Mouse (Mus musculus) mesoderm, embryonic 11.5 days (tissue): ENCODE measurements around the gene Adamts1.

Source experiments
- DNase-seq: peaks from one replicate; pipeline ENCODE4 v3.0.0-alpha.2; 2012; ENCODE audit warnings: low read depth, low spot score

The Adamts1 gene

DNA sequence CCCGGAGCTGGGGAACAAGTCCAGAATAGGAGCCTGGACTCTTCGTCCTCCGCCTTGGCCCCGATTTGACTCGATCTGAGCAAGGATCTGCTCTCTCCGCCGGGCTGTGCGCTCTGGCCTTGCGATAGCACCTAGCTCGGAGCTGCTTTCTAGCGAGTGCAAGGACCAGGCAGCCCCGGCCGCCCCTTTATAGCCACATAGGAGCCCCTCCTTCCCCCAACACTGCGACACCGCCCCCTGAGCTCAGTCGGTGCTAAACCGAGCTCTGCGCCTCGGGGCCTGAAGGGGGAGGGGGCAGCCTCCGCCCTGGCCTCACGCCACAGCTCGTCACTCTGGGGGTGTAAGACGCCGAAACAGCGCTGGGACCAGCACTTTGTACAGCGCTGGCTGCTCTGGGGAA is at the start of gene Adamts1:
TSS of gene Adamts1 (minus strand) at position 160 of the 400 bp plus-strand sequence.
- DNase-seq = peak; percentile 93

GRCm38 (mm10) chr16:85827066-85827465 is 24.2 kb upstream of the Adamts1 start:
- DNase-seq = no peak

GRCm38 (mm10) chr16:85822330-85822916 is 19.5 kb upstream of the Adamts1 start:
- no peak for DNase-seq

GRCm38 (mm10) chr16:85819808-85820458 is 17.0 kb upstream of the Adamts1 start:
- DNase-seq = peak; percentile 15

- no peak for DNase-seq
Measured at GRCm38 (mm10) chr16:85814116-85814515, 11.2 kb upstream of the Adamts1 start.

GRCm38 (mm10) chr16:85807626-85808025 is 4.7 kb upstream of the Adamts1 start:
- DNase-seq = peak; percentile 61

DNA sequence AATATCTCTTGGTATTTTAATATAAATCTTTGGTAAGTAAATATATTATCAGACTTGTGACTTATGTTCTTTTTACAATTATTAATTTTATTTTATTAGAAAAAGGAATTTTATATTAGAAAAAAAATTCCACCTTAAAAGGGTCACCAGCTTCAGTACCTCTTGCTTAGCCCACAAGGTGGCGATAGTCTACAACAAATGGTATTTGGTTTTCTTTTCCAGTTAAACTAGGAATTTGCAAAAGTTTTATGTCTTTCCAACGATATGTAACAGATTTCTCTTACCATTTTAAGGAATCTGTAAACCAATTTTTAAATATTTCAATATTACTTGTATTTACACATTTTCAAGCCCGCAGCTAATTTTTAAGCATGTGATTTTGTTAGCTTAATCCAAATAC is 4.2 kb upstream of the Adamts1 start:
- DNase-seq = peak; percentile 77

DNA sequence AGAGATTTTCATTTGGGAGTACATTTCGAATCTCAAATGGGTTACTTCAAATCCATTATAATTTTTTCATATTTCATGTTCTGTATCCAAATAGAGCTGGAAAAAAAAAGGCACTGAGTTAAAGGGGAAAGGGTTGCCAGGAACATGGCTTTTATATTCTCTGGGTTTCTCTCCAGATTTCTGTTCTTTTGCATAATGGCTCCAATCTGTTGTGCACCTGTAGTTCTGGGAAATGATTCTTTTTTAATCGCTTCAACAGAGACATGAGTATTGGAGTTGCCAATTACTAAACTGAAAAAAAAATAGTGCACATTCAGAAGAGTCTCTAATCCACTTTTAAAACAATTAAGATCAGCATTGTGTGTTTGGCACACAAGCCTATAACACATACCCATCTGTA is 2.7 kb upstream of the Adamts1 start:
- DNase-seq = no peak

DNA sequence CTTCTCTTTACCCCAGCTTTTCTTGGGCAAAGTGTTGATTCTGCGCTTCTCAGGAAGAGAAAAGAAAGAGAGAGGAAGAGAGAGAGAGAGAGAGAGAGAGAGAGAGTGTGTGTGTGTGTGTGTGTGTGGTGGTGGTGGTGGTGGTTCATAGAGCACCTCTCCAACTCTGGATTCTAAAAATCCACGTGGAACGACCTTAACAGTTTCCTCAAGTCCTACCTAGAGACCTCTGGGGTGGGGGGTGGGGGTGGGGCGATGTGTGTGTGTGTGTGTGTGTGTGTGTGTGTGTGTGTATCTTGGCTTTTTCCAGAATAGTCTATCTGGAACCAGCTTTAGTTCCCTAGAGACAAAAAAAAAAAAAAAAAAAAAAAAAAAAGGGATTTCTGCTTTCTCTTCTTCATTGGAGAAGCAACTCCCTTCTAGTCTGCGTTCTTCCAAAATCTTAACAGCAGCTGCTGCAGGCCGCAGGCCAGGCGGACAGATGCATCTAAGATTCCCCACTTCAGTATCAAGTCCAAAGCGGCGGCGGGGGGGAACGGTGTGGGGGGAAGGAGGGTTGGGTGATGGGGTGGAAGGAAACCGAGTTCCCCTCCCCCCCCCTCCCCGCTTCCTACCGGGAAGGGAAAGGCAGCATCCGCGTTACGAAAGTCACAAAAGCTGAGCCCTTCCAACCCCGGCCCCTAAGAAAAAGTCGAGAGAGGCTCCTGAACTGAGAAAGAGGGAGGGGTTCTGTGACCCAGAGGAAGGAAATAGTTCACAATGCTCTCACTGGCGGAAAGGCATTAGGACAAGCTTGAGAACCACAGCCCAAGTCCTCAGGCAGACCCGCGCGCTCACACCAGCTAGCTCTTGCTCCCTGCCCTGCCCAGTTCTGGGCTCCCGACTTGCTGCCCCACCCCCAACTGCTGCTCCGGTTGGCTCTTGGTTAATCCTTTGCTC is 969 bp upstream of the Adamts1 start:
- peak; percentile 69 for DNase-seq

GRCm38 (mm10) chr16:85801971-85802811 is 722 bp downstream of the Adamts1 start:
- DNase-seq = peak; percentile 54

- DNase-seq = peak; percentile 89
Measured at GRCm38 (mm10) chr16:85801252-85801651, 1.7 kb downstream of the Adamts1 start.

DNA sequence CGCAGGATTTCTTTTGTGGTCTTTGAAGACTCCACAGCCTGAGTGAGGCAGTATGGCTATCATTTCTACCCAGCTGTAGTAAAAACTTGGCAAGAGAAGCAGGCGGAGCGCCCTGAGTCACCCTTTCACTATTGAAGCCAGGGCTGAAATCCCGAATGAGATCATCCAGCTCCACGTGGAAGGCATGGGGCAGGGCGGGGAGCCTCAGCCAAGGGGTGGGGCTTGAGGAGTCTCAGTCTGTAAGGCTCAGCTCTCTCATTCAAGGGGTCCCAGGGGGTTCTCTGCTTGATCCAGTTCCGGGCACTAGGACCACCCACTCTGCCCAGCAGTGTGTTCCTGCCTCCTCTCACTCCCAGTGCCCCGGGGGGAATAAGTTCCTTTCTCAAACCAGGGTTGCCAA is 2.2 kb downstream of the Adamts1 start:
- DNase-seq = peak; percentile 91

- no peak for DNase-seq
Measured at GRCm38 (mm10) chr16:85799971-85800370, 2.9 kb downstream of the Adamts1 start.

DNA sequence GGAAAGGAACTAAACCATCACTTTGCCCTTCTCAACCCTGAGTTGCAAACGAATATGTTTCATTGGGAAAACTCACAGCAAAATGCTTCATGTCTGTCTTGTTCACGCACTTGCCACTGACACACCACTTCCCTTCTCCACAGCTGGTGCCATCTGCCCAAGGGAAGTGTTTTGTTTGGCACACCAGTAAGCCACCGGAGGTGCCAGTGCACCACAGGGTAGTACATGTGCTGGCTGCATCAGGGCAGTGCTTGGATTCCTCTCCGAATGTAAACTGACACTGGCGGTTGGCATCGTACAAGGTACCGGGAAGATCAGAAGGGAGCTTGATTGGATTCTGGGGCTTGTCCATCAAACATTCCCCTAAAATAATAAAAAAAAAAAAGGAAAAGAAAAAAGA is 4.6 kb downstream of the Adamts1 start:
- no peak for DNase-seq

DNA sequence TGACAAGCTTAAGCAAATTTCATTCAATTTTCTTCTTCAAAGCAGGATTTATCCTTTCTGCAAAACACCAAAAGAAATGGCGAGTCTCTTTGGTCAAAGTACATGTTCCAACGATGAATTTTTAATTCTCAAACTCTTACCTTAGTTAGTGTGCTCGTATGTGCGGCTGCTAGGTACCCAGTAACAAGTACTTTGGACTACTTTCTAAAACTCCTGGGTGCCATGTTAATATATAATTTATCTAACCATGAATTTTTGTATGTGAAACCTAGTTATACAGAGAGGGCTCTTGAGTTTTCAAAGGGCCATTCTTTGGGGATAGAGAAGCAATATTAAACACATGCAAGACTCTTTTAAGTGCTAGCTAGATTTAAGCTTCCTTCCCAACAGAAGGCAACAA is 5.8 kb downstream of the Adamts1 start:
- DNase-seq = no peak

- no peak for DNase-seq
Measured at GRCm38 (mm10) chr16:85795731-85796130, 7.2 kb downstream of the Adamts1 start.

DNA sequence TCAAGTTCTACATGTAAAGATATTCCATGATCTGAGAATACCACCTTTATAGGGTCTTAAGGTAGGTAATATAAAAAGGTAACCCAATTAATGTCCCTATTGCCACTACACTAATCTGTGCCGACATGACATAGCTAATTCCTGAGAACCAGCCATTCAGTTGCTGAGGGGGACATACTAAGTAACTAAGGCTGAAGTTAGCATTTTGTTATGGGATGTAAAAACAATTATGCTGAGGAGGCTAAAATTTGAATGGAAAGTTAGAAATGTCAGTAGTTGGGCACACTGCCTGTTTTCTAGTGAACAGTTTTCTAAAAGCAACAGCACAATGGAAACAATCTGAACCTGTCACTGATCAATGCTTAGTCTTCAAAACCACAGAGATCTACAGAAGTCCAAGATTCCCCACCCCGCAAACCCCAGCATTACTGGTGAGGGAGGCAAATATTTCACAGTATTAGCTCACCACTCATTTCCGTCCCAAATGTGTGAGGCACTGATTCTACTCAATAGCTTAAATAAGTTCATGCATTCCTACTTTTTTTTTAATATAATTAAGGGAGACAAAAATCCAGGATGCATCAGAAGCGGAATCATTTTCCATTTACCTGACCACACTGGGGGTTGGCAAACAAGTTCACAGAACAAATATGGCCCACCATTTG is 9.6 kb downstream of the Adamts1 start:
- DNase-seq = no peak

- DNase-seq = no peak
Measured at GRCm38 (mm10) chr16:85781076-85781475, 21.8 kb downstream of the Adamts1 start.

DNA sequence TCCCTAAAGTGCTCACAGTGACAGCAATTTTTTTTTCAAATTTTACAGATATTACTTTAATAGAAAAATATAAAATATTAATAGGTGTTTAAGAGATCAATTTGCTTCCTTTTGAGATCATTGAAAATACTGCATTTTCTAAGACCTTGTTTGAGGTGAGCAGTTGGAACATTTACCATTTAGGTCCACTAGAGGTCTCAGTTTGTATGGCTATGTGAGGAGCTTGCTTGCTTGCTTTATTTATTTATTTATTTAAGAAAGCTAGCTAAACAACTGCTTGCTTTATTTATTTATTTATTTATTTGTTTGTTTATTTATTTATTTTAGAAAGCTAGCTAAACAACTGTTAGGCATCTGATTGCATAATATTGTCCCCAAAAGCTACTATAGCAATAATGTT is 23.1 kb downstream of the Adamts1 start:
- DNase-seq = no peak

DNA sequence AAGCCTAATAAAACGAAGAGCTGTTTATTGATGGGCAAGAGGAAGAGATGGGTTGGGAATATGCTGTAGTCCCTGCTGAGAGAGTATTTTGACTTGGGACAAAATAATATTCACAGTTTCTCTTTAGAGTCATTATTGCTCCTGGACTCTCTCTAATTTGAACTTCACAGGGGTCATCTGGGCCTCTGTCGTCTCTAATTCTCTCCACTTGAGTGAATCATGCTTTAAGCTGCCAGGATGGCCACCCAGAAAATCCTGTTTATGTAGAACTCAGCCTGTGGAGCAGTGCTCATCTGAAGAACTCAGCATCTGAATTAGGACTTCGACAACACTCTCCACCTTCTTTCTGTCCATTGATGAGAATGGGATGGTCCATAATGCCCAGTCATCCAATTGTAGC is 30.6 kb downstream of the Adamts1 start:
- DNase-seq = no peak

GRCm38 (mm10) chr16:85767341-85767740 is 35.6 kb downstream of the Adamts1 start:
- DNase-seq = no peak
